Mouse (Mus musculus) kidney, postnatal 0 days (tissue): ENCODE measurements at regions not wholly inside any gene's neighbourhood (a gene's known extent, or its start where the extent isn't known, plus 50 kb on each side); places are given as distances from the start of the nearest gene placed in this dataset.

Experiments
- ATAC-seq: fragments of 200-750 bp; cut with Nextera tagmentation; replicated peaks from 2 replicates; pipeline ENCODE4 v1.8.0; 2017; ENCODE audit warnings: low read depth, moderate number of reproducible peaks, moderate TSS enrichment, moderate library complexity; ENCODE audit not compliant: low FRiP score
- DNase-seq: peaks from one replicate; pipeline ENCODE4 v3.0.0-alpha.2; 2016; ENCODE audit warnings: low spot score
- H3K27ac ChIP-seq: fragments of 300-500 bp; sonication (generic); 2 replicates; pipeline ENCODE4 v1.5.1; 2014; ENCODE audit warnings: mild to moderate bottlenecking
- H3K27me3 ChIP-seq: fragments of 300-500 bp; sonication (generic); 2 replicates; pipeline ENCODE4 v1.6.1; 2014; ENCODE audit warnings: low read length, mixed read lengths; ENCODE audit not compliant: insufficient read depth
- H3K36me3 ChIP-seq: fragments of 300-500 bp; sonication (generic); 2 replicates; pipeline ENCODE4 v1.6.1; 2014; ENCODE audit warnings: low read length, mixed read lengths; ENCODE audit not compliant: insufficient read depth
- H3K4me1 ChIP-seq: fragments of 300-500 bp; sonication (generic); replicated peaks from 2 replicates; pipeline ENCODE4 v1.6.1; 2014; ENCODE audit warnings: antibody characterized with exemption, low read length, mixed read lengths; ENCODE audit not compliant: insufficient read depth
- H3K4me2 ChIP-seq: fragments of 300-500 bp; sonication (generic); 2 replicates; pipeline ENCODE4 v1.6.1; 2014; ENCODE audit warnings: mild to moderate bottlenecking, low read length, moderate library complexity, mixed read lengths
- H3K4me3 ChIP-seq: fragments of 300-500 bp; sonication (generic); replicated peaks from 2 replicates; pipeline ENCODE4 v1.5.1; 2014; ENCODE audit warnings: low read depth, low read length
- H3K9ac ChIP-seq: fragments of 300-500 bp; sonication (generic); 2 replicates; pipeline ENCODE4 v1.6.1; 2014; ENCODE audit warnings: low read depth, low read length
- H3K9me3 ChIP-seq: fragments of 300-500 bp; sonication (generic); replicated peaks from 2 replicates; pipeline ENCODE4 v1.6.1; 2016; ENCODE audit warnings: low read length, inconsistent platforms, mixed read lengths
- CTCF ChIP-seq: IDR thresholded peaks from 2 replicates; pipeline ENCODE4 v1.5.1; 2016; ENCODE audit warnings: antibody characterized with exemption, low read depth, mild to moderate bottlenecking, moderate library complexity
- WGBS: fragments of 180-500 bp; shearing (Covaris S2); extraction: QIAGEN DNeasy Blood & Tissue Kit; methylation state at CpG from one replicate; pipeline ENCODE4 v1.1.7; 2014; 5-methylcytosine and 5-hydroxymethylcytosine counted together

GRCm38 (mm10) chr2:45783634-45784412 lies 666.6 kb upstream of the Zeb2 start:
- 67% methylated on average over 9 of the region's 9 CpGs for WGBS
- TF ChIP-seq CTCF, result no peak

GRCm38 (mm10) chr2:45777466-45777865 lies 660.3 kb upstream of the Zeb2 start:
- Histone ChIP-seq H3K27me3 (no peaks in the 10 kb centered on the region), H3K36me3 (no peaks in the 10 kb centered on the region), H3K9me3 (no peaks in the 10 kb centered on the region), H3K4me3 (no peak overlapping the region), H3K9ac (no peak overlapping the region), H3K27ac (no peak overlapping the region), H3K4me2 (no peak overlapping the region), H3K4me1 (no peaks in the 10 kb centered on the region)
- ATAC-seq (no peak), DNase-seq (no peak)
- TF ChIP-seq CTCF, result no peak
- WGBS, result 87% methylated on average over 7 of the region's 7 CpGs

More at GRCm38 (mm10) chr2:45783634-45784412, 666.6 kb upstream of the Zeb2 start:
- Histone ChIP-seq H3K27ac (no peak overlapping the region), H3K4me2 (no peak overlapping the region), H3K9me3 (no peaks in the 10 kb centered on the region), H3K9ac (no peak overlapping the region), H3K4me3 (no peak overlapping the region), H3K27me3 (no peaks in the 10 kb centered on the region), H3K36me3 (no peaks in the 10 kb centered on the region), H3K4me1 (no peaks in the 10 kb centered on the region)
- no peak for DNase-seq
- ATAC-seq, result no peak

- DNase-seq (no peak), ATAC-seq (no peak)
- no peak overlapping the region for H3K9ac ChIP-seq
- H3K9me3 ChIP-seq, result no peaks in the 10 kb centered on the region
- no peaks in the 10 kb centered on the region for H3K4me1 ChIP-seq
- H3K36me3 ChIP-seq, result no peaks in the 10 kb centered on the region
- 85% methylated on average over 17 of the region's 17 CpGs for WGBS
- no peaks in the 10 kb centered on the region for H3K27me3 ChIP-seq
- H3K27ac ChIP-seq, result no peak overlapping the region
- no peak overlapping the region for H3K4me3 ChIP-seq
- no peak overlapping the region for H3K4me2 ChIP-seq
- TF ChIP-seq CTCF, result no peak
These were observed 659.4 kb upstream of the Zeb2 start for GRCm38 (mm10) chr2:45776485-45777135.

- no peak for TF ChIP-seq CTCF
- DNase-seq, result no peak
- no peak for ATAC-seq
- Histone ChIP-seq H3K27me3 (no peaks in the 10 kb centered on the region), H3K4me3 (no peak overlapping the region), H3K4me1 (no peaks in the 10 kb centered on the region), H3K36me3 (no peaks in the 10 kb centered on the region), H3K9ac (no peak overlapping the region), H3K9me3 (no peaks in the 10 kb centered on the region), H3K27ac (no peak overlapping the region), H3K4me2 (no peak overlapping the region)
- WGBS, result 79% methylated on average over 4 of the region's 4 CpGs
These were observed 658.5 kb upstream of the Zeb2 start for GRCm38 (mm10) chr2:45775691-45776090.

GRCm38 (mm10) chr2:45774416-45774815 lies 657.2 kb upstream of the Zeb2 start:
- no peak for TF ChIP-seq CTCF
- Histone ChIP-seq H3K36me3 (no peaks in the 10 kb centered on the region), H3K4me1 (no peaks in the 10 kb centered on the region), H3K9ac (no peak overlapping the region), H3K9me3 (no peaks in the 10 kb centered on the region), H3K27me3 (no peaks in the 10 kb centered on the region), H3K4me3 (no peak overlapping the region), H3K4me2 (no peak overlapping the region), H3K27ac (no peak overlapping the region)
- DNase-seq (no peak), ATAC-seq (no peak)
- 88% methylated on average over 3 of the region's 3 CpGs for WGBS

- 61% methylated on average over 1 of the region's 1 CpGs for WGBS
- DNase-seq, result no peak
- H3K27me3 ChIP-seq, result no peaks in the 10 kb centered on the region
- H3K9me3 ChIP-seq, result no peaks in the 10 kb centered on the region
- no peaks in the 10 kb centered on the region for H3K36me3 ChIP-seq
- H3K4me3 ChIP-seq, result no peak overlapping the region
- H3K27ac ChIP-seq, result no peak overlapping the region
- H3K9ac ChIP-seq, result no peak overlapping the region
- no peak for TF ChIP-seq CTCF
- no peaks in the 10 kb centered on the region for H3K4me1 ChIP-seq
- H3K4me2 ChIP-seq, result no peak overlapping the region
- no peak for ATAC-seq
These were observed 640.0 kb upstream of the Zeb2 start for GRCm38 (mm10) chr2:45757176-45757575.
